Mouse (Mus musculus) hindbrain, embryonic 16.5 days (tissue): ENCODE measurements around the gene Tmem108. TPM values are rescaled to one million over a fixed set of nuclear protein-coding genes. Genes with fewer than 3 reads are reported as not detected.

Experiments
- ATAC-seq: fragments of 200-750 bp; cut with Nextera tagmentation; 2 replicates; pipeline ENCODE4 v1.8.0; 2017; ENCODE audit warnings: moderate TSS enrichment, moderate library complexity
- H3K27ac ChIP-seq: fragments of 300-500 bp; sonication (generic); 2 replicates; pipeline ENCODE4 v1.5.1; 2014; ENCODE audit warnings: low read depth, mild to moderate bottlenecking, control low read depth, low read length, moderate library complexity
- H3K27me3 ChIP-seq: fragments of 300-500 bp; sonication (generic); replicated peaks from 2 replicates; pipeline ENCODE4 v1.6.1; 2014; ENCODE audit warnings: low read length; ENCODE audit not compliant: control insufficient read depth, insufficient read depth
- H3K36me3 ChIP-seq: fragments of 300-500 bp; sonication (generic); 2 replicates; pipeline ENCODE4 v1.6.1; 2014; ENCODE audit warnings: mild to moderate bottlenecking, low read length, moderate library complexity, mixed read lengths; ENCODE audit not compliant: control insufficient read depth, insufficient read depth
- H3K4me1 ChIP-seq: fragments of 300-500 bp; sonication (generic); 2 replicates; pipeline ENCODE4 v1.6.1; 2014; ENCODE audit warnings: low read depth, low read length; ENCODE audit not compliant: control insufficient read depth, insufficient read depth
- H3K4me2 ChIP-seq: fragments of 300-500 bp; sonication (generic); 2 replicates; pipeline ENCODE4 v1.6.1; 2014; ENCODE audit warnings: mild to moderate bottlenecking, low read length, control low read depth, moderate library complexity
- H3K4me3 ChIP-seq: fragments of 300-500 bp; sonication (generic); 2 replicates; pipeline ENCODE4 v1.5.1; 2014; ENCODE audit warnings: mild to moderate bottlenecking, low read length, control low read depth, moderate library complexity
- H3K9ac ChIP-seq: fragments of 300-500 bp; sonication (generic); 2 replicates; pipeline ENCODE4 v1.6.1; 2014; ENCODE audit warnings: low read depth, mild to moderate bottlenecking, control low read depth, low read length, moderate library complexity
- H3K9me3 ChIP-seq: fragments of 300-500 bp; sonication (generic); 2 replicates; pipeline ENCODE4 v1.6.1; 2014; ENCODE audit warnings: mild to moderate bottlenecking, low read length, moderate library complexity; ENCODE audit not compliant: control insufficient read depth
- WGBS: fragments of 180-500 bp; shearing (Covaris S2); extraction: QIAGEN DNeasy Blood & Tissue Kit; methylation state at CpG from one replicate; pipeline ENCODE4 v1.1.7; 2014; 5-methylcytosine and 5-hydroxymethylcytosine counted together
- polyA plus RNA-seq: library from polyadenylated mRNA; unstranded; fragments of >200 nt; fragmentation: Nextera tagmentation; extraction: Ambion mirVana; gene quantifications from 2 replicates; pipeline ENCODE4 v1.2.1, GENCODE M21; 2015

Tmem108 gene
- polyA plus RNA-seq, 1 experiment from 2014 or later, result 29.3 TPM

DNA sequence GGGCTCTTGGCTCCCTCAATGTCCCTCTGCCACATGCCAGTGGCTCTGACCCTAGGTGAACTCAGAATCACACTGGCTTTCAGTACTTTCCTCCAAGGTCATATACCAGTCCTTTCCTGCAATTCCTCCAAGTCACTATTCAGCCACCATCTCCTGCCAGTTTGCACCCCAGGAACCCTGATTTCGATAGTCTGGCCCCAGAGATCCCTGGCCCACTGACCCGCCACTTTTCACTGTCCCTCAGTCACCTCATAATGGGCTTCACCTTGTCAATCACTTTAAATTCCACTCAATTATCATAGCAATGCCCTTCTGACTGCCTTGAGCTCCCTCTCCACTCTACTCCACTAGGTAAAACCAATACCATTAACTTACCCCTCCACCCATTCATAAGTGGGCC lies 31.9 kb downstream of the Tmem108 start:
- WGBS, result 51% methylated on average over 2 of the region's 2 CpGs
- no peak for ATAC-seq
- no peaks in the 10 kb centered on the region for H3K4me1 ChIP-seq
- H3K4me3 ChIP-seq, result no peak overlapping the region
- no peak overlapping the region for H3K9ac ChIP-seq
- H3K4me2 ChIP-seq, result no peak overlapping the region
- H3K27me3 ChIP-seq, result no peaks in the 10 kb centered on the region
- H3K27ac ChIP-seq, result no peak overlapping the region
- no peaks in the 10 kb centered on the region for H3K9me3 ChIP-seq
- no peaks in the 10 kb centered on the region for H3K36me3 ChIP-seq

- Histone ChIP-seq H3K9me3 (no peaks in the 10 kb centered on the region), H3K4me2 (no peak overlapping the region), H3K9ac (no peak overlapping the region), H3K4me1 (no peaks in the 10 kb centered on the region), H3K27ac (no peak overlapping the region), H3K36me3 (no peaks in the 10 kb centered on the region), H3K27me3 (no peaks in the 10 kb centered on the region), H3K4me3 (no peak overlapping the region)
- ATAC-seq, result no peak
- 82% methylated on average over 16 of the region's 16 CpGs for WGBS
Observed at GRCm38 (mm10) chr9:103726751-103727462, 34.7 kb downstream of the Tmem108 start.

DNA sequence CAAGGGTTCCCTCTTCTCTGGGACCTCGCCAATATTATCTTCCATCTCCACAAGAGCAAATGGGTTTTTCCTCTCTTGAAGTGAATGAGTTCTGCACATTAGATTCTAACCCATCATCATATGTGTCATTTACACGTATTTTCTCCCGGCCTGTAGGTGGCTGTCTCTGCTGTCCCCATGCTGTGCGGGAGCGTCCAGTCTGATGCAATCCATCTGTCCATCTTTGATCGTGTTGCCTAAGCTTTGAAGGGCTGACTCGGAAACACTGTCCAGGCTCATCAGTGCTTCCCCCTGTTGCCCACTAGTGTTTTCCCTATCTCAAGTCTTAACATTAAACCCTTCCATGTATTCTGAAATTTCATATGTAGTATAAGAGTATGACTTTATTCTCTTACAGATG lies 36.1 kb downstream of the Tmem108 start:
- Histone ChIP-seq H3K4me1 (no peaks in the 10 kb centered on the region), H3K27ac (no peak overlapping the region), H3K4me2 (no peak overlapping the region), H3K9me3 (no peaks in the 10 kb centered on the region), H3K36me3 (no peaks in the 10 kb centered on the region), H3K4me3 (no peak overlapping the region), H3K27me3 (no peaks in the 10 kb centered on the region), H3K9ac (no peak overlapping the region)
- ATAC-seq, result no peak
- WGBS, result 81% methylated on average over 7 of the region's 7 CpGs

- H3K4me1 ChIP-seq, result no peaks in the 10 kb centered on the region
- no peak for ATAC-seq
- no peaks in the 10 kb centered on the region for H3K9me3 ChIP-seq
- no peak overlapping the region for H3K4me3 ChIP-seq
- H3K27me3 ChIP-seq, result no peaks in the 10 kb centered on the region
- no peaks in the 10 kb centered on the region for H3K36me3 ChIP-seq
- WGBS, result 93% methylated on average over 3 of the region's 3 CpGs
- no peak overlapping the region for H3K27ac ChIP-seq
- H3K4me2 ChIP-seq, result no peak overlapping the region
- no peak overlapping the region for H3K9ac ChIP-seq
Observed at GRCm38 (mm10) chr9:103721486-103721885, 40.2 kb downstream of the Tmem108 start.

DNA sequence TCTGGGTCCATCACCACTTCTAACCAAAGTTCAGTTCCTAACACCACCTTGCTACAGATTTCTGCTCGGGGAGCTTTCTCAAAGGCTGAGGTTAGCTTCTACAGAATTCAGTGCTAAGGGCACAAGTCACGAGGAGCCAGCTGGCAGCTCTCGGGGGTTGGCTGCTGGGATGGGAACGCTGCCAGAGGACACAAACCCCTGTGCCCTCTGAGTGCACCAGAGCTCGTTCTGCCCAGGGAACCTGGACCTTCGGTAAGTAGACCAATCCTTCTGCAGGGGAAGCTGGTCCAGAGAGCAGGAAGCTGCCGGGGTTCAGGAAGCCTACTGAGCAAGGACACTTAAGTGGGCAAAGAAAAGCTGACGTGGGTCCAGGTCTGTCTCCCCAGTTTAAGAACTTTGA lies 40.6 kb downstream of the Tmem108 start:
- no peak overlapping the region for H3K4me3 ChIP-seq
- no peak for ATAC-seq
- H3K36me3 ChIP-seq, result no peaks in the 10 kb centered on the region
- H3K27ac ChIP-seq, result no peak overlapping the region
- H3K4me1 ChIP-seq, result no peaks in the 10 kb centered on the region
- no peak overlapping the region for H3K9ac ChIP-seq
- H3K4me2 ChIP-seq, result no peak overlapping the region
- H3K27me3 ChIP-seq, result no peaks in the 10 kb centered on the region
- no peaks in the 10 kb centered on the region for H3K9me3 ChIP-seq
- 79% methylated on average over 8 of the region's 8 CpGs for WGBS

GRCm38 (mm10) chr9:103720021-103720420 lies 41.6 kb downstream of the Tmem108 start:
- H3K27me3 ChIP-seq, result no peaks in the 10 kb centered on the region
- H3K4me1 ChIP-seq, result no peaks in the 10 kb centered on the region
- H3K27ac ChIP-seq, result no peak overlapping the region
- H3K4me2 ChIP-seq, result no peak overlapping the region
- no peak overlapping the region for H3K9ac ChIP-seq
- H3K9me3 ChIP-seq, result no peaks in the 10 kb centered on the region
- H3K4me3 ChIP-seq, result no peak overlapping the region
- WGBS, result 92% methylated on average over 11 of the region's 11 CpGs
- no peaks in the 10 kb centered on the region for H3K36me3 ChIP-seq
- ATAC-seq, result no peak

- Histone ChIP-seq H3K4me3 (no peak overlapping the region), H3K27ac (no peak overlapping the region), H3K9ac (no peak overlapping the region), H3K36me3 (no peaks in the 10 kb centered on the region), H3K9me3 (no peaks in the 10 kb centered on the region), H3K4me1 (no peaks in the 10 kb centered on the region), H3K4me2 (no peak overlapping the region), H3K27me3 (no peaks in the 10 kb centered on the region)
- 96% methylated on average over 13 of the region's 13 CpGs for WGBS
- ATAC-seq, result no peak
Observed at GRCm38 (mm10) chr9:103716002-103716401, 45.6 kb downstream of the Tmem108 start.

DNA sequence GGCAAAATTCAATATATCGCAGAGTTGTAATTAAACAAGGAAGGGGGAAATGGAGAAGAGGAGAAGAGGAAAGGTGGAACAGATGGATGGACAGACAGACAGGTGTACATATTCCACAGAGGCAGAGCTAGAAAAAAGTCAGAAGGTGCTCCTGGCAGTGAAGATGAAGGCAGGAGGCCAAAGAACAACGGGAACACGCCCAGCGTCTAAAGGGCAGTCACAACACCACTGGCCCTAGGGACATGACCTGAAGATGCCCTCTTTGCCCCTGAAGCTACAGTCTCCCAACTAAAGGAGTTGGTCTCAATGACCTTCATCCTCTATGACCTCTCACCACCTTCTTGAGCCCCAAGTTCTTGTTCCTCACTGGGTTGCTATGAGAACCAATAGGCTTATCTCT lies 46.3 kb downstream of the Tmem108 start:
- Histone ChIP-seq H3K27ac (no peak overlapping the region), H3K27me3 (no peaks in the 10 kb centered on the region), H3K4me2 (no peak overlapping the region), H3K9me3 (no peaks in the 10 kb centered on the region), H3K36me3 (no peaks in the 10 kb centered on the region), H3K4me1 (no peaks in the 10 kb centered on the region), H3K4me3 (no peak overlapping the region), H3K9ac (no peak overlapping the region)
- no peak for ATAC-seq
- WGBS, result 92% methylated on average over 4 of the region's 4 CpGs

- H3K4me3 ChIP-seq, result no peak overlapping the region
- ATAC-seq, result no peak
- H3K4me1 ChIP-seq, result no peaks in the 10 kb centered on the region
- H3K9me3 ChIP-seq, result no peaks in the 10 kb centered on the region
- H3K9ac ChIP-seq, result no peak overlapping the region
- WGBS, result 87% methylated on average over 4 of the region's 4 CpGs
- H3K27me3 ChIP-seq, result no peaks in the 10 kb centered on the region
- no peak overlapping the region for H3K4me2 ChIP-seq
- no peaks in the 10 kb centered on the region for H3K36me3 ChIP-seq
- H3K27ac ChIP-seq, result no peak overlapping the region
Observed at GRCm38 (mm10) chr9:103713230-103713629, 48.4 kb downstream of the Tmem108 start.

- H3K27ac ChIP-seq, result no peak overlapping the region
- no peaks in the 10 kb centered on the region for H3K9me3 ChIP-seq
- no peak overlapping the region for H3K9ac ChIP-seq
- no peak overlapping the region for H3K4me2 ChIP-seq
- H3K4me1 ChIP-seq, result no peaks in the 10 kb centered on the region
- ATAC-seq, result no peak
- H3K27me3 ChIP-seq, result no peaks in the 10 kb centered on the region
- 83% methylated on average over 7 of the region's 7 CpGs for WGBS
- no peak overlapping the region for H3K4me3 ChIP-seq
- no peaks in the 10 kb centered on the region for H3K36me3 ChIP-seq
Observed at GRCm38 (mm10) chr9:103712711-103713110, 48.9 kb downstream of the Tmem108 start.
